Mouse (Mus musculus): ENCODE results near the gene Ifna5.
"Not testable (repeated sequence)": the region's sequence is repeated elsewhere in the genome, so short reads cannot be mapped to it uniquely, and the experiment has no call there.

The Ifna5 gene

DNA sequence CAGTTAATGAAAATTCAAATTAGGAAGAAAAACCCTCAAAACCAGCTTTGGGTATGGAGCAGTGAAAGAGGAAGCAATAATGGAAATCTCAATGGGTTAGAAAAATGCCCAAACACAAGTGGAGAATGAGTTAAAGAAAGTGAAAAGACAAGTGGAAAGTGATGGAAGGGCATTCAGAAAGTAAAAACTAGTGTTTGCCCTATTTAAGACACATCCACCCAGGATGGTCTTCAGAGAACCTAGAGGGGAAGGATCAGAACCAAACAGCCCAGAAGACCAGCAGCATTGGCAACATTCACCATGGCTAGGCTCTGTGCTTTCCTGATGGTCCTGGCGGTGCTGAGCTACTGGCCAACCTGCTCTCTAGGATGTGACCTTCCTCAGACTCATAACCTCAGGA, at the start of gene Ifna5:
TSS of gene Ifna5 (plus strand) at position 301 of the 400 bp plus-strand sequence.
- DNase-seq (ENCODE audit: low read depth, low spot score), result not testable (repeated sequence)

DNA sequence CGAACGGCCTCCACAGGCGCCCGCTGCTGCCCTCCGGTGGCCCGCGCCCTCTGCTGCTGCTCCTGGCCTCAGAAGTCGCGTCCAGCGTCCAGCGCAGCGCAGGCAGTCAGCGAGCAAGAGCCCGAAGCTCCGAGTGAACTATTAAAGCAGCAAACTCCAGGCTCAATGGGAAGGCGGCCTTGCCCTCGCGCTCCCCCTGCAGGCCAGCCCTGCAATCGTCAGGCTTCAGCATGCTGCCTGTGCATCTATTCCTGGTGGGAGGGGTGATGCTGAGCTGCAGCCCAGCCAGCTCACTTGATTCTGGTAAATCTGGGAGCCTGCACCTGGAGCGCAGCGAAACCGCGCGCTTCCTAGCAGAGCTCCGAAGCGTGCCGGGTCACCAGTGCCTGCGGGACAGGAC, 46.9 kb upstream of the Ifna5 start, which contains the start of gene Gm13277:
TSS of gene Gm13277 (plus strand) at position 231 of the 400 bp plus-strand sequence.
- DNase-seq (ENCODE audit: low read depth, low spot score), result not testable (repeated sequence)

DNA sequence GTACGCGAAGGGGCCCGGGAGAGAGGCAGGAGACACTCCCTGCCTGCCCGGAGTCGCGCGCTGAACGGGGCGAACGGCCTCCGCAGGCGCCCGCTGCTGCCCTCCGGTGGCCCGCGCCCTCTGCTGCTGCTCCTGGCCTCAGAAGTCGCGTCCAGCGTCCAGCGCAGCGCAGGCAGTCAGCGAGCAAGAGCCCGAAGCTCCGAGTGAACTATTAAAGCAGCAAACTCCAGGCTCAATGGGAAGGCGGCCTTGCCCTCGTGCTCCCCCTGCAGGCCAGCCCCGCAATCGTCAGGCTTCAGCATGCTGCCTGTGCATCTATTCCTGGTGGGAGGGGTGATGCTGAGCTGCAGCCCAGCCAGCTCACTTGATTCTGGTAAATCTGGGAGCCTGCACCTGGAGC, 44.1 kb upstream of the Ifna5 start, which contains the start of gene Gm13278:
TSS of gene Gm13278 (plus strand) at position 301 of the 400 bp plus-strand sequence.
- not testable (repeated sequence) for DNase-seq (ENCODE audit: low read depth, low spot score)

DNA sequence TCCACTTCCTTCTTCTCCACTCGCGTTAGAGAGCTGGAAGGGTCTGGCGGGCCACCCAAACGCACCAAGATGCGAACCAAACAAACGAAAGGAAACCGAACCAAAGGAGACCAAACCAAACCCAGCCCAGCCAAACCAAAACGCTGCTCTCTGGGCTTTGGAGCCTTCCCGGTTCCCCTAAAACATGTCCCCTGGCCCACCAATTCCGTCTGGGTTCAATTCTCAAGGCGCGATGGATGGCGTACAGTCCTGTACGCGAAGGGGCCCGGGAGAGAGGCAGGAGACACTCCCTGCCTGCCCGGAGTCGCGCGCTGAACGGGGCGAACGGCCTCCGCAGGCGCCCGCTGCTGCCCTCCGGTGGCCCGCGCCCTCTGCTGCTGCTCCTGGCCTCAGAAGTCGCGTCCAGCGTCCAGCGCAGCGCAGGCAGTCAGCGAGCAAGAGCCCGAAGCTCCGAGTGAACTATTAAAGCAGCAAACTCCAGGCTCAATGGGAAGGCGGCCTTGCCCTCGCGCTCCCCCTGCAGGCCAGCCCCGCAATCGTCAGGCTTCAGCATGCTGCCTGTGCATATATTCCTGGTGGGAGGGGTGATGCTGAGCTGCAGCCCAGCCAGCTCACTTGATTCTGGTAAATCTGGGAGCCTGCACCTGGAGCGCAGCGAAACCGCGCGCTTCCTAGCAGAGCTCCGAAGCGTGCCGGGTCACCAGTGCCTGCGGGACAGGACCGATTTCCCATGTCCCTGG, 41.2 kb upstream of the Ifna5 start, which contains the start of gene Gm13275:
TSS of gene Gm13275 (plus strand) at position 552 of the 740 bp plus-strand sequence.
- not testable (repeated sequence) for DNase-seq (ENCODE audit: low read depth, low spot score)

DNA sequence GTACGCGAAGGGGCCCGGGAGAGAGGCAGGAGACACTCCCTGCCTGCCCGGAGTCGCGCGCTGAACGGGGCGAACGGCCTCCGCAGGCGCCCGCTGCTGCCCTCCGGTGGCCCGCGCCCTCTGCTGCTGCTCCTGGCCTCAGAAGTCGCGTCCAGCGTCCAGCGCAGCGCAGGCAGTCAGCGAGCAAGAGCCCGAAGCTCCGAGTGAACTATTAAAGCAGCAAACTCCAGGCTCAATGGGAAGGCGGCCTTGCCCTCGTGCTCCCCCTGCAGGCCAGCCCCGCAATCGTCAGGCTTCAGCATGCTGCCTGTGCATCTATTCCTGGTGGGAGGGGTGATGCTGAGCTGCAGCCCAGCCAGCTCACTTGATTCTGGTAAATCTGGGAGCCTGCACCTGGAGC, 38.2 kb upstream of the Ifna5 start, which contains the start of gene Gm13279:
TSS of gene Gm13279 (plus strand) at position 301 of the 400 bp plus-strand sequence.
- DNase-seq (ENCODE audit: low read depth, low spot score), result not testable (repeated sequence)

DNA sequence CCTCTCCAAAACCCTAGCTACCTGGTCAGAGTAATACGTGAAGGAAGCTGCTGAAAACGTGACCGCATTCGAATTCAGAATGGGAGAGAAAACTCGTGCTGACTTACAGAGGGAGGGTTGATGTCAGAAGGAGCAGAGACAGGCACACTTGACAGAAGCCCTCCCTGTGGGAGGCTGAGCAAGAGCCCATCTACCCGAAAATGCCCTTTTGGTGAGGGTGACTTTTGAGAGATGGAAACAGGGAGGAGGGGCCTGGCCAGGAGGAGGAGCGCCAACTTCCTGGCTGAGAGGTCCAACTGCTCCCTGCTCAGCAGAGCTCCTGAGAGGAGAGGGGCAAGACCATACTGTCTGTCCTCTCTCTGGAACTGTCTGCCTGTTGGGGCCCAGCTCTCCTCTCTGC, 36.0 kb upstream of the Ifna5 start, which contains the start of gene Gm13285:
TSS of gene Gm13285 (plus strand) at position 301 of the 400 bp plus-strand sequence.
- DNase-seq (ENCODE audit: low read depth, low spot score), result not testable (repeated sequence)

DNA sequence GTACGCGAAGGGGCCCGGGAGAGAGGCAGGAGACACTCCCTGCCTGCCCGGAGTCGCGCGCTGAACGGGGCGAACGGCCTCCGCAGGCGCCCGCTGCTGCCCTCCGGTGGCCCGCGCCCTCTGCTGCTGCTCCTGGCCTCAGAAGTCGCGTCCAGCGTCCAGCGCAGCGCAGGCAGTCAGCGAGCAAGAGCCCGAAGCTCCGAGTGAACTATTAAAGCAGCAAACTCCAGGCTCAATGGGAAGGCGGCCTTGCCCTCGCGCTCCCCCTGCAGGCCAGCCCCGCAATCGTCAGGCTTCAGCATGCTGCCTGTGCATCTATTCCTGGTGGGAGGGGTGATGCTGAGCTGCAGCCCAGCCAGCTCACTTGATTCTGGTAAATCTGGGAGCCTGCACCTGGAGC, 32.4 kb upstream of the Ifna5 start, which contains the start of gene Gm13287:
TSS of gene Gm13287 (plus strand) at position 301 of the 400 bp plus-strand sequence.
- not testable (repeated sequence) for DNase-seq (ENCODE audit: low read depth, low spot score)

DNA sequence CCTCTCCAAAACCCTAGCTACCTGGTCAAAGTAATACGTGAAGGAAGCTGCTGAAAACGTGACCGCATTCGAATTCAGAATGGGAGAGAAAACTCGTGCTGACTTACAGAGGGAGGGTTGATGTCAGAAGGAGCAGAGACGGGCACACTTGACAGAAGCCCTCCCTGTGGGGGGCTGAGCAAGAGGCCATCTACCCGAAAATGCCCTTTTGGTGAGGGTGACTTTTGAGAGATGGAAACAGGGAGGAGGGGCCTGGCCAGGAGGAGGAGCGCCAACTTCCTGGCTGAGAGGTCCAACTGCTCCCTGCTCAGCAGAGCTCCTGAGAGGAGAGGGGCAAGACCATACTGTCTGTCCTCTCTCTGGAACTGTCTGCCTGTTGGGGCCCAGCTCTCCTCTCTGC, 30.1 kb upstream of the Ifna5 start, which contains the start of gene Gm13288:
TSS of gene Gm13288 (plus strand) at position 301 of the 400 bp plus-strand sequence.
- DNase-seq (ENCODE audit: low read depth, low spot score), result not testable (repeated sequence)

DNA sequence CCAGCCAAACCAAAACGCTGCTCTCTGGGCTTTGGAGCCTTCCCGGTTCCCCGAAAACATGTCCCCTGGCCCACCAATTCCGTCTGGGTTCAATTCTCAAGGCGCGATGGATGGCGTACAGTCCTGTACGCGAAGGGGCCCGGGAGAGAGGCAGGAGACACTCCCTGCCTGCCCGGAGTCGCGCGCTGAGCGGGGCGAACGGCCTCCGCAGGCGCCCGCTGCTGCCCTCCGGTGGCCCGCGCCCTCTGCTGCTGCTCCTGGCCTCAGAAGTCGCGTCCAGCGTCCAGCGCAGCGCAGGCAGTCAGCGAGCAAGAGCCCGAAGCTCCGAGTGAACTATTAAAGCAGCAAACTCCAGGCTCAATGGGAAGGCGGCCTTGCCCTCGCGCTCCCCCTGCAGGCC, 29.6 kb upstream of the Ifna5 start:
- not testable (repeated sequence) for DNase-seq (ENCODE audit: low read depth, low spot score)

DNA sequence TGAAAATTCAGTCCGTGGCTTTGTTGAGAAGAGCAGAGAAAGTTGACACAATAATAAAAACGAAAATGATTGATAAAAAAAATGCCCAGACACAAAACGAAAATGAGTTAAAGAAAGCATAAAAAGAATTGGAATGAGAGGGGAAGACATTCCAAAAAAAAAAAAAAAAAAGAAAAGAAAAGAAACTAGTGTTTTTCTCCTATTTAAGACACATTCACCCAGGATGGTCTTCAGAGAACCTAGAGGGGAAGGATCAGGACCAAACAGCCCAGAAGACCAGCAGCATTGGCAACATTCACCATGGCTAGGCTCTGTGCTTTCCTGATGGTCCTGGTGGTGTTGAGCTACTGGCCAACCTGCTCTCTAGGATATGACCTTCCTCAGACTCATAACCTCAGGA, 19.4 kb upstream of the Ifna5 start, which contains the start of gene Ifna7:
TSS of gene Ifna7 (plus strand) at position 301 of the 400 bp plus-strand sequence.
- DNase-seq (ENCODE audit: low read depth, low spot score), result no peak

DNA sequence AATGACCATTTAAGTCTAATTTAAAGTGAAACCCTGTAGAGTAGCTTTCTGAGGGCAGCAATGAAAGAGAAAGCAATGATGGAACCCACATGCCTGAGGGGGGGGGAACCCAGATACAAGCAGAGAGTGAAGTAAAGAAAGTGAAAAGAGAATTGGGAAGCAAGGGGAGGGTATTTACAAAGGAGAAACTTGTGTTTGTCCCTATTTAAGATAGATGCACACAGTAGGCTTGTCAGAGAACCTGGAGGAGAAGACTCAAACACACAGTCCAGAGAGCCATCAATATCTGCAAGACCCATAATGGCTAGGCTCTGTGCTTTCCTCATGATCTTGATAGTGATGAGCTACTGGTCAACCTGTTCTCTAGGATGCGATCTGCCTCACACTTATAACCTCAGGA, 15.7 kb upstream of the Ifna5 start, which contains the start of gene Ifna11:
TSS of gene Ifna11 (plus strand) at position 301 of the 400 bp plus-strand sequence.
- DNase-seq (ENCODE audit: low read depth, low spot score), result no peak

DNA sequence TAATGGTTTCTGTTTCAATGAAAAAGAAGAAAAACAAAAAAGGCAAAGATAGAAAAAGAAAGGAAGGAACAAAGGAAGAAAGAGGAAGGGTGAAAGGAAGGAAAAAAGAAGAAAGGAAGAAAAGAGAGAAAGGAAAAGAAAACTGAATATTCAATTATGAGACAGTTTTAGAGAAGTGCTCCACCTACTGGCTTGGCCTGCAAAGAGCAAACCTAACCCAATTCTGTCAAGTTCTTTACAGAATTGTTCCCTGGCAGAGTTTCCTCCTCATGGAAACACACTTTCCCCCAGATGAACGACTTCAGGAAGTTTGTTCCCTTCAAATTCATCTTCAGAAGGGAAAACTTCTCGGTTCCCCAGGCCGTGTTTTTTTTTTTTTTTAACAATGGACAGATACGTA, 12.3 kb upstream of the Ifna5 start:
- DNase-seq (ENCODE audit: low read depth, low spot score), result peak; percentile 36

DNA sequence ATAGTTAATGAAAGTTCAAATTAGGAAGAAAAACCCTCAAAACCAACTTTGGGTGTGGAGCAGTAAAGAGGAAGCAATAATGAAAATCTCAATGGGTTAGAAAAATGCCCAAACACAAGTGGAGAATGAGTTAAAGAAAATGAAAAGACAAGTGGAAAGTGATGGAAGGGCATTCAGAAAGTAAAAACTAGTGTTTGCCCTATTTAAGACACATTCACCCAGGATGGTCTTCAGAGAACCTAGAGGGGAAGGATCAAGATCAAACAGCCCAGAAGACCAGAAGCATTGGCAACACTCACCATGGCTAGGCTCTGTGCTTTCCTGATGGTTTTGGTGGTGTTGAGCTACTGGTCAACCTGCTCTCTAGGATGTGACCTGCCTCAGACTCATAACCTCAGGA, 8.2 kb upstream of the Ifna5 start, which contains the start of gene Ifna6:
TSS of gene Ifna6 (plus strand) at position 301 of the 400 bp plus-strand sequence.
- not testable (repeated sequence) for DNase-seq (ENCODE audit: low read depth, low spot score)

DNA sequence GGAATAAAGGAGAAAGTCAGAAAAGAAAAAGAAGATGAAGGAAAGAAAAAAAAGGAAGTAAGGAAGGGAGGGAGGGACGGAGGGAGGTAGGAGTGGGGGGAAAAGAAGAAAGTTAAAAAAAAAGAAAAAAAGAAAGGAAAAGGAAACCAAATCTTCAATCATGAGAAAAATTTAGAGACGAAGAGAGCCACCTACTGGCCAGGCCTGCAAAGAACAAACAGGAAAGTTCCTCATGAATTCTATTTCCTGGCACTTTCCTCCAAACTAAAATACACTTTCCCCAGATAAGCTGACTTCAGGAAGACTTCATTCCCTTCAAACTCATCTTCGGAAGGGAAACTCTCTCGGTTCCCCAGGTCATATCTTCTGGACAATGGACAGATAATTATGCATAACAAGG, 4.8 kb upstream of the Ifna5 start:
- DNase-seq (ENCODE audit: low read depth, low spot score), result peak; percentile 69

DNA sequence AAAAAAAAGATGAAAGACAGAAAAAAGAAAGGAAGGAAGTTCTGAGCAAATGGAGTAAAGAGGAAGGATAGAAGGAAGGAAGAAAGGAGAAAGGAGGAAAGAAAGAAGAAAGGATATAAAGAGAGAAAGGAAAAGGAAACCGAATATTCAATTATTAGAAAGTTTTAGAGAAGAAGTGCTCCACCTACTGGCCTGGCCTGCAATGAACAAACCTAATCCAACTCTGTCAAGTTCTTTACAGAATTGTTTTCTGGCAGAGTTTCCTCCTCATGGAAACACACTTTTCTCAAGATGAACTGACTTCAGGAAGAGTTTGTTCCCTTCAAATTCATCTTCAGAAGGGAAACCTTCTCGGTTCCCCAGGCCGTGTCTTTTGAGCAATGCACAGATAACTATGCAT, 3.5 kb downstream of the Ifna5 start:
- peak; percentile 55 for DNase-seq (ENCODE audit: low read depth, low spot score)

DNA sequence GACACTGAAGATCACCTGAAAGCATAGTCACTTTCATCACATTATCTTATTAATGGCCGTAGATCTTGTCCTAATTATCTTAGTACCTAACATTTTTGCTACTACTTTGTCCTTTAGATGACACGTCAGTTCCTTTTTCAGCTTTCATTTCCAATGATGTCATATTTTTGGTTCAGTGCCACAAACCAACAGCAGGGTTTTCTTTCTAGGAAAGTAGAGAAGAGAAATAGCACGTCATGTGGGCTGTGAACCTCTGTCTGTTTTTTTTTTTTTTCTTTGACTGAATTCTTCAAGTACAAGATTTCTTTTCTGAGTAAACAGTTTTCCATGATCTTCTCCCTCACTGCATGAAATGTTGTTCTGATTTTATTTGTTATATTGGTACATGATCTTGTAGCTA, 4.7 kb downstream of the Ifna5 start:
- no peak for DNase-seq (ENCODE audit: low read depth, low spot score)

DNA sequence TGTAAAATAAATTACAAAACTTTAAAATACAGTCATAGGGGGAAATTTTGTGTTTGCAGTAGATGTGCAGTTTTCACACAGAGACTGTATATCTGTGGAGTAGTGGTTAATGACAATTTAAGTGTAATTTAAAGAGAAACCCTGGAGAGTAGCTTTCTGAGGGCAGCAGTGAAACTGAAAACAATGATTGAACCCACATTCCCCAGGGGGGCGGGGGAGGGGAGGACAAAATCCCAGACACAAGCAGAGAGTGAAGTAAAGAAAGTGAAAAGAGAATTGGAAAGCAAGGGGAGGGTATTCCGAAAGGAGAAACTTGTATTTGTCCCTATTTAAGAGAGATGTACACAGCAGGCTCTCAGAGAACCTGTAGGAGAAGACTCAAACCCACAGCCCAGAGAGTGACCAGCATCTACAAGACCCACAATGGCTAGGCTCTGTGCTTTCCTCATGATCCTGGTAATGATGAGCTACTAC, 6.2 kb downstream of the Ifna5 start, which contains the start of gene Ifna4:
TSS of gene Ifna4 (plus strand) at position 424 of the 474 bp plus-strand sequence.
- no peak for DNase-seq (ENCODE audit: low read depth, low spot score)

DNA sequence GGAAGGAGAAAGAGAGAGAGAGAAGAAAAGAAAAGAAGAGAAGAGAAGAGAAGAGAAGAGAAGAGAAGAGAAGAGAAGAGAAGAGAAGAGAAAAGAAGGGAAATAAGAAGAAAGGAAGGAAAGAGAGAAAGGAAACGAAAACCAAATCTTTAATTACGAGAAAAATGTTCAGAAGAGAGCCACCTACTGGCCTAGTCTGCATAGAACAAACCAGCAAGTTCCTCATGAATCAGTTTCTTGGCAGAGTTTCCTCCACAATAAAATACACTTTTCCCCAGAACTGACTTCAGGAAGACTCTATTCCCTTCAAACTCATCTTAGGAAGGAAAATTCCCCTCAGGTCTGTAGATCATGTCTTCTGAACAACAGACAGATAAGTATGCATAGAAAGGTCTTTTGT, 10.0 kb downstream of the Ifna5 start:
- DNase-seq (ENCODE audit: low read depth, low spot score), result peak; percentile 56

DNA sequence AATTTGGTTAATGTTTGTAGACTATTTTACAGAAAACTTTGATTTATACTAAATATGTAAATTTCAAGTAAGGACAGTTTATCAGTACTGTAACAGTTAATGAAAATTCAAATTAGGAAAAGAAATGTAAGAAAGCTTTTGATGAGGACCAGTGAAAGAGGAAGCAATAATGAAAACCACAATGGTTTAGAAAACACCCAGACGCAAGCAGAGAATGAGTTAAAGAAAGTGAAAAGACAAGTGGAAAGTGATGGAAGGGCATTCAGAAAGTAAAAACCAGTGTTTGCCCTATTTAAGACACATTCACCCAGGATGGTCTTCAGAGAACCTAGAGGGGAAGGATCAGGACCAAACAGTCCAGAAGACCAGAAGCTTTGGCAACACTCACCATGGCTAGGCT, 14.4 kb downstream of the Ifna5 start, which contains the start of gene Ifna1:
TSS of gene Ifna1 (plus strand) at position 390 of the 400 bp plus-strand sequence.
- no peak for DNase-seq (ENCODE audit: low read depth, low spot score)

DNA sequence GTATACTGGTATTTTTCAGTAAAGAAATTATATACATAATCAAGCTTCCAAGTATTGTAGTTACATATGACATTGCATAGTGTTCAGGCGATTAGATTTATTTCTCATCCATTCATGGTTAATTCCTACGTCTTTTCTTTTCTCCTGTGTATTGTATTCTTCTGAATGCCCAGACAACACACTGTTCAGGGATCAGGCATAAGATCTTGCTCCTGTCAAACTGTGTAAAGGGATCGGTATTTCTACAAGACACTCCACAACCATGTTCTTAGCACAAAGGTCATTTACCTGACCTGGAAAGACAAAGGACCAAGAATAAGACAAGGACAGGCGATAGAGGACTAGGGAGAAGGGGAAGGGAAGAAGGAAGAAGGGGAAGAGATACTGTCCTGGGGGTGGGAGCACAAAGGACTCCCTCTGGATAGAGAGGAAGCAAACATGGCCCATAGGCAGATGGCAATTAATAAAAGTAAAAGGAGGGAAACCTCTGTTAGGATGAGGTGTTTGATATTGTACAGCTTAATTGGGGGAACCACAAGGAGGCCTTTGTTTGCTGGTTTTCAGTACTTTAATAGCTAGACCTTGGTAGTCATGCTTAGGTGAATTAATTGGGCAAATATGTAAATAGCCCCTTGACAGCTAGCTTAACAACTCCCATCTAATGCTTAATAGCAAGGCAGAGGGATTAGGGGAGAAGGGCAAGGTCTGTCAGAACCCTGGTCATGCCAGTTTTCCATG, 15.9 kb downstream of the Ifna5 start:
- DNase-seq (ENCODE audit: low read depth, low spot score), result no peak

DNA sequence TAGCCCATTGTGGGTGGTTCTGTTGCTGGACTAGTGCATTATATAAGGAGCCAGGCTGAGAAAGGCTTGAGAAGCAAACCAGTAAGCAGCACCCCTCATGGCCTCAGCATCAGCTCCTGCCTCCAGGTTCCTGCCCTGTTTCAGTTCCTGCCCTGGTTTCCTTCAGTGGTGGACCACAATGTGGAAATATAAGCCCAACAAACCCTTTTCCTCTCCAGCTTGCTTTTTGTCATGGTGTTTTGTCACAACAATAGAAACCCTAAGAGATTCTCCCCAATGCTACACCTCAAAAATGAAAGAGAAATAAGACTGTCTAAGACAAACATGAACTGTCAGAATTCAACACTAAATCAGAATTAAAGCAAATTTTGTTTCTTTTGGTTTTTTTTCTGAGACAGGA, 23.9 kb downstream of the Ifna5 start:
- DNase-seq (ENCODE audit: low read depth, low spot score), result no peak
